Mouse (Mus musculus) cerebellum, adult (tissue): ENCODE measurements around the gene Olfr791.

ENCODE experiments used
- ATAC-seq: cut with Nextera tagmentation; 2 replicates; pipeline ENCODE4 v1.9.2; 2017; ENCODE audit warnings: mild to moderate bottlenecking, moderate library complexity, mixed read lengths; ENCODE audit not compliant: insufficient number of reproducible peaks, low FRiP score, low TSS enrichment

Olfr791 gene

DNA sequence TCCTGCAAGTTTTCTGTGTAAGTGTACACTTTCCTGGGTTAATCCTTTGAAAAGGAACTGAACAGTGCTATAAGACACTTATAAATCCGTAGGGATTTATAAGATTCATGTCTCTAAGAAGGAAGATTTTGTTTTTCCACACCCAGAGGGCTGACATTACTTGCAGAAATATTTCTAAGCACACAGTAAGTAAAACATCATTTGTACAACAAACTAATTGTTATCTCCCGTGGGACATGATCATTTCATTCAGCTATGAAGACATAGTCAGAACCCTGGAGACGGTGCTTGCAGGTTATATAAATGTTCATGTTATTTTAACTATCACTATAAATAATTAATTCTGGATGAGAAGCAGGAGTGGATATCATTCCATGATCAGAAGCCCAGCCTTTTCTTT is at the start of gene Olfr791:
TSS of gene Olfr791 (plus strand) at position 301 of the 400 bp plus-strand sequence.
- ATAC-seq, result no peak

GRCm38 (mm10) chr10:129473256-129473655 is 48.3 kb upstream of the Olfr791 start:
- ATAC-seq, result no peak

GRCm38 (mm10) chr10:129473723-129474122 is 47.9 kb upstream of the Olfr791 start:
- ATAC-seq, result no peak

DNA sequence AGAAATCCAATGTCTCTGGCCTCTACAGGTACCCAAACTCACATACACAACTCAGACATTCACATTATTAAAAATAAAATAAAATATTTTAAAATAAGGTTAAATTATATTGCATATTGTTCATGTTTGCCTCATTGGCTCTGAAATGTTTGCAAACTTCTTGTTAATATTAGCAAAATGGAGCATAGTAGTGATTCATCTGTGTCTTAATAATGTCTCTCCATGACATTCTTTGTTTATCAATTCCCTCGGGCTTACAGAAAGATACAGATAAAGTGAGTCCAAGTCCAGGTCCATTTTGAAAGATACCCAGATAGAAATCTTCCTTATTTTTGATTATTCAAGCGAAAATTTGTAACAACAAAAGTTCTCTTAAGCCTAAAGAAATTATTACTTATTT is 37.1 kb upstream of the Olfr791 start, which contains the start of gene Olfr789:
TSS of gene Olfr789 (plus strand) at position 301 of the 400 bp plus-strand sequence.
- ATAC-seq, result no peak

- no peak for ATAC-seq
These were observed 31.5 kb upstream of the Olfr791 start for GRCm38 (mm10) chr10:129490101-129490500.

GRCm38 (mm10) chr10:129498192-129498591 is 23.4 kb upstream of the Olfr791 start, which contains the start of gene Olfr790:
Gene Olfr790, plus strand, starts transcription at chr10:129498492.
- no peak for ATAC-seq

- ATAC-seq, result no peak
These were observed 17.3 kb downstream of the Olfr791 start, which contains the start of gene Olfr792 for GRCm38 (mm10) chr10:129538862-129539261. Gene Olfr792, plus strand, starts transcription at chr10:129539162.

- ATAC-seq, result no peak
These were observed 27.8 kb downstream of the Olfr791 start for GRCm38 (mm10) chr10:129549354-129549753.

DNA sequence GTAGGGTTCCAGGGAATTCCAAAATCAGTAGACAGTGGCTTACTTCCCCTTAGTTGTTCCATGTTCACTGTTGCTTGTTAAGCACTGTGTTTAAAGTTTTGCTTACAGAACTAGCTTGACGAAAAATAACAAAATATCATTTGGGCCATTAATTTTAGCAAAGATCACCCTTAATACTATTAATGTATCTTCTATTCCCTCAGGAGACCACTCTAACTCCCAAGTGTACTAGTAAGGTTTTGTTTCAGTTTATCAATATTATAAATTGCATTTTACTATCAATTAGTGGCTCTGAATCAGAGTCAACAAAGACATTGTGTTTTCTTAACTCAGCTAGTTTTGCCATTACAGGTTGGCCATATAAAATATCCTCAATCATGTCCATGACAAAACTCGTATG is 45.8 kb downstream of the Olfr791 start, which contains the start of gene Olfr794:
TSS of gene Olfr794 (plus strand) at position 301 of the 400 bp plus-strand sequence.
- no peak for ATAC-seq

GRCm38 (mm10) chr10:129577066-129577465 is 55.5 kb downstream of the Olfr791 start:
- ATAC-seq, result no peak
